Mouse (Mus musculus): Measurements from ENCODE around the gene Slc13a1. TPM values are rescaled to one million over a fixed set of nuclear protein-coding genes. Genes with fewer than 3 reads are reported as not detected.

Gene Slc13a1
- polyA plus RNA-seq, 1 experiment from 2014 or later: not detected

DNA sequence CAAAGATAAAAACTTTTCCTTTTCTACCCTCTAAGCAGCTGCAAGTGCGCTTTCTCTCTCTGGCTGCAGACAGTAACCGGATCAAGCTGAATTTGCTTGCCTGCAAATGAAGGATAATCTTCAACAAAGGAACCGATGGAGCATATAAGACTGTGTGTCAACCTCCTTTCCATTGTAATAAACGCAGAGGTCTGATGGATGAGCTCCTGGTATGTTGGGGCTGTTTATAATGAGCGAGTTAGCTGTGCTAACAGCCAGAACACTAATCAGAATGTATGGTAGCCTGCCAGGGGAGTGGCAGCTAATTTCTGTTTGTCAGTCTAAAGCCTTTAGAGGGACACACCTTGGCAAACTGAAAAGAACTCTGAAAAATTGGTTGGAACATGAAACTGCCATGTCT lies 62.2 kb downstream of the Slc13a1 start:
- H3K36me3 ChIP-seq (ENCODE audit: control insufficient read depth, insufficient read depth, low read length): no peaks in the 10 kb centered on the region
- no peak for ATAC-seq (ENCODE audit: low read depth)
- WGBS: 56% methylated on average over 5 of the region's 5 CpGs

DNA sequence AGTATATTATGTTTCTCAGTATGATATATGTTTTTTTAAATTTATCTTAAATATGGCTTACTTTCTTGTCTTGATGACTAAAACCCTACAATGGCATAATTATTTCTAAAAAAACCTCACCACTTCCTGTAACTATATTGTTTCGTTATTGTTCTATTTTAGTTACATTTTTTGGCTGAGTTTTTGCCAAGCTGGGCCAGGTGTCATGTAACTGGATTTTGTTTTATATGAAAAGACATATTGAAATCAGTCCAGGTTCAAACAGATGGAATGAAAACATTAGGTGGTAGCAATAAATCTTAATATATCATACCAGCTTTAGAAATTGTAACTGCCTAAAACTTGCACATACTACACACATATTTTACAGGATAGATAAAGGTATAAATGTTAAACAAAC lies 66.6 kb downstream of the Slc13a1 start:
- Histone ChIP-seq H3K27ac (ENCODE audit: low read length) (no peak overlapping the region), H3K27me3 (ENCODE audit: control insufficient read depth, insufficient read depth, low read depth, low read length) (no peaks in the 10 kb centered on the region), H3K36me3 (ENCODE audit: control insufficient read depth, insufficient read depth, low read length) (no peaks in the 10 kb centered on the region), H3K9me3 (ENCODE audit: control insufficient read depth, low read length) (no peaks in the 10 kb centered on the region), H3K4me1 (replicated peaks; ENCODE audit: control insufficient read depth, insufficient read depth, low read length) (no peaks in the 10 kb centered on the region), H3K9ac (ENCODE audit: low read length) (no peak overlapping the region), H3K4me2 (ENCODE audit: low read depth, low read length) (no peak overlapping the region), H3K4me3 (ENCODE audit: low read length) (no peak overlapping the region)
- ATAC-seq (ENCODE audit: low read depth): no peak
- 68% methylated on average over 1 of the region's 1 CpGs for WGBS

More for the DNA sequence above, 62.2 kb downstream of the Slc13a1 start:
- Histone ChIP-seq H3K9me3 (ENCODE audit: control insufficient read depth, low read length) (no peaks in the 10 kb centered on the region), H3K27ac (ENCODE audit: low read length) (no peak overlapping the region), H3K4me1 (replicated peaks; ENCODE audit: control insufficient read depth, insufficient read depth, low read length) (no peaks in the 10 kb centered on the region), H3K27me3 (ENCODE audit: control insufficient read depth, insufficient read depth, low read depth, low read length) (no peaks in the 10 kb centered on the region), H3K4me3 (ENCODE audit: low read length) (no peak overlapping the region), H3K9ac (ENCODE audit: low read length) (no peak overlapping the region), H3K4me2 (ENCODE audit: low read depth, low read length) (no peak overlapping the region)

DNA sequence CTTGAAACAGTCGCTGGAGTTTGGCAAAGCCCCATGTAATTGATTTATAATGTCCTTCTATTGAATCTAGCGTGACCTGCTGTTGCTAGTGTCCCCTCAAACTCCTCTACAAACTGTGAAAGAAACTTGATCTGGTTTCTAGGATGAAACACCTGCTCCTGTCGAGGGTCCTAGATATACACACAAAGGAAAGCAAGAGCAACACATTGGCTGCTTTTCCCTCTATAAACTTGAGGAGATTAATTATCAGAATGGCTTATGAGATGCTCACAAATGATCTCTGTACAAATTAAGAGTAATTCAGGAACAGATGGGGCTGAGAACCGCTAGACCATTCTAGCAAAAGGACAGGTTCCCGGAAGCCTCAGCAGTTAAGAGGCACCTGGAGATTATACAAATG lies 67.2 kb downstream of the Slc13a1 start:
- Histone ChIP-seq H3K36me3 (ENCODE audit: control insufficient read depth, insufficient read depth, low read length) (no peaks in the 10 kb centered on the region), H3K27ac (ENCODE audit: low read length) (no peak overlapping the region), H3K9ac (ENCODE audit: low read length) (no peak overlapping the region), H3K27me3 (ENCODE audit: control insufficient read depth, insufficient read depth, low read depth, low read length) (no peaks in the 10 kb centered on the region), H3K4me2 (ENCODE audit: low read depth, low read length) (no peak overlapping the region), H3K4me1 (replicated peaks; ENCODE audit: control insufficient read depth, insufficient read depth, low read length) (no peaks in the 10 kb centered on the region), H3K9me3 (ENCODE audit: control insufficient read depth, low read length) (no peaks in the 10 kb centered on the region), H3K4me3 (ENCODE audit: low read length) (no peak overlapping the region)
- no peak for ATAC-seq (ENCODE audit: low read depth)
- 57% methylated on average over 5 of the region's 5 CpGs for WGBS

DNA sequence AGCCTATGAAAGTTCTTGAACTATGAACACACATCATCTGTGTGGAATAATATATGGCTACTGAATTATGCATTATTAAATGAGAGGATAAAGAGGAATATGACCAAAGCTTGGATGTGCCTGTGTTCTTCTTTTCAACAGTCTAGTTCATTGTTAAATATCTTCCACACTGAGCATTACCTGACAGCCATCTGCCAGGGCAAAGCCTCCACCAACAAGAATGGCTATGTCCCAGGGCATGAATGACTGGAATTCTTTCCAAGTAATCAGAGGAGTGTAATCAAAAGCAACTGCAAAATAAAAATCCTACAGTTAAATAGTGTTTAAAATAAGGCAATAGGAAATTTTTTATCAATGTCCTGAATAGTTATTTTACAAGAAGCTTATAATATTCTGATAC lies 70.5 kb downstream of the Slc13a1 start:
- Histone ChIP-seq H3K4me3 (ENCODE audit: low read length) (no peak overlapping the region), H3K27ac (ENCODE audit: low read length) (no peak overlapping the region), H3K9ac (ENCODE audit: low read length) (no peak overlapping the region), H3K9me3 (ENCODE audit: control insufficient read depth, low read length) (no peaks in the 10 kb centered on the region), H3K4me2 (ENCODE audit: low read depth, low read length) (no peak overlapping the region), H3K36me3 (ENCODE audit: control insufficient read depth, insufficient read depth, low read length) (no peaks in the 10 kb centered on the region), H3K4me1 (replicated peaks; ENCODE audit: control insufficient read depth, insufficient read depth, low read length) (no peaks in the 10 kb centered on the region), H3K27me3 (ENCODE audit: control insufficient read depth, insufficient read depth, low read depth, low read length) (no peaks in the 10 kb centered on the region)
- ATAC-seq (ENCODE audit: low read depth): no peak

DNA sequence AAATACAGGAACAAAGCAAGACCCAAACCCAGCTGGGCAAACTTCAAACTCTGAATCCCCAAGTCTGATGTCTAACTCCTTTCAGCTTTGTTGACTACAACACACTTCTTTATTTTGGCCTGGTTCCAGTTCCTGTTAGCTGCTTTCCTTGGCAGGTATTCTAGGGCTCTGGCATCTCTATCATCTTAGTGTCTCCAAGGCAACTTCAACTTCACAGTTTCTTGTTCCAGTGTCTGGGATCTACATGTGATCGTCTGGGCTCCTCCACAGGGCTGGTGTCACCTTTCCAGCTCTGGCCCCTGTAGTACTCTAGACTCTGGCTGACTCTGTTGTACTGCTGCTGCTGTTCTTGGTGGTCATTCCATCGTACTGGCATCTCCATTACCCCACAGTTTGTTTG lies 91.8 kb downstream of the Slc13a1 start:
- ATAC-seq (ENCODE audit: low read depth): no peak
- no peak overlapping the region for H3K4me3 ChIP-seq (ENCODE audit: low read length)

DNA sequence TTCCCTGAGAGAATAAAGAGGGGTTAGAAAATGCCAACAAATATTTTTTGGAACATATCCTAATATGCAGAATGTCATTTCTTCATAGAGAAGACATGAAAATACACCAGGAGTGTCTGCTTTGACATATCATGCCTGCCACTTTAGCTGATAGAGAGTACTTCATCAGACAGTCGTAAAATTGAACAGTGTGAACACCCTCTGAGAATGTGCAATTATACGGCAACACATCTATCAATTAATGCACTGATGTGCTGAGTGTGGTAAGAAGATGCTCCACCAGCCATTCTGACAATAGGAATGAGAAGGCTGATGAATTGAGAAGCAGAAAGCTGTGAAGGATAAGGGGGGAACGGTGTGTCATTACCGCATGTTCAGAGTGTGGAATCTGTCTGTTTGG lies 95.1 kb downstream of the Slc13a1 start:
- Histone ChIP-seq H3K27me3 (ENCODE audit: control insufficient read depth, insufficient read depth, low read depth, low read length) (no peaks in the 10 kb centered on the region), H3K27ac (ENCODE audit: low read length) (no peak overlapping the region), H3K4me3 (ENCODE audit: low read length) (no peak overlapping the region), H3K9me3 (ENCODE audit: control insufficient read depth, low read length) (no peaks in the 10 kb centered on the region), H3K9ac (ENCODE audit: low read length) (no peak overlapping the region), H3K4me1 (replicated peaks; ENCODE audit: control insufficient read depth, insufficient read depth, low read length) (no peaks in the 10 kb centered on the region), H3K36me3 (ENCODE audit: control insufficient read depth, insufficient read depth, low read length) (no peaks in the 10 kb centered on the region), H3K4me2 (ENCODE audit: low read depth, low read length) (no peak overlapping the region)
- no peak for ATAC-seq (ENCODE audit: low read depth)
- WGBS: 52% methylated on average over 4 of the region's 4 CpGs

More for the DNA sequence above, 91.8 kb downstream of the Slc13a1 start:
- no peaks in the 10 kb centered on the region for H3K9me3 ChIP-seq (ENCODE audit: control insufficient read depth, low read length)
- H3K9ac ChIP-seq (ENCODE audit: low read length): no peak overlapping the region
- H3K27ac ChIP-seq (ENCODE audit: low read length): no peak overlapping the region
- H3K4me1 ChIP-seq (replicated peaks; ENCODE audit: control insufficient read depth, insufficient read depth, low read length): no peaks in the 10 kb centered on the region
- H3K27me3 ChIP-seq (ENCODE audit: control insufficient read depth, insufficient read depth, low read depth, low read length): no peaks in the 10 kb centered on the region
- no peak overlapping the region for H3K4me2 ChIP-seq (ENCODE audit: low read depth, low read length)
- 53% methylated on average over 2 of the region's 2 CpGs for WGBS
- H3K36me3 ChIP-seq (ENCODE audit: control insufficient read depth, insufficient read depth, low read length): no peaks in the 10 kb centered on the region

DNA sequence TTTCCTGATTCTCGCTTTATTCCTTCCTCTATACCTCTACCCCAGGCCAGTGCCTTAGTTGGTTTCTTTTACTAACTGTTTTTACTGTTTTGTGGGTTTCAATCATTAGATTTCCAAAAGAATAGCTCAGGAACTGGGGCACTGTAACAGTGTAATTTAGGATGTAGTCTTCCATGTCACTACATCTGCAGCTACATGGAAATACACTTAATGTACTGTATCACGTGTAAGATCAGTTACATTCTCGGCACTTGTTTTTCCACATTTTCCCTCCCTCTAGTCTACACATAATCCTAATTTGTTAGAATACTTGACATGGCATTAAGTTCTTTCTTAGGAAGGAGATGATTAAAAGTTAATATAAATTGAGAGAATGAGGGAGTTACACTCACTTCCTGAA lies 108.1 kb downstream of the Slc13a1 start:
- no peaks in the 10 kb centered on the region for H3K36me3 ChIP-seq (ENCODE audit: control insufficient read depth, insufficient read depth, low read length)
- H3K4me1 ChIP-seq (replicated peaks; ENCODE audit: control insufficient read depth, insufficient read depth, low read length): no peaks in the 10 kb centered on the region
- WGBS: 78% methylated on average over 3 of the region's 3 CpGs
- no peak overlapping the region for H3K9ac ChIP-seq (ENCODE audit: low read length)
- no peaks in the 10 kb centered on the region for H3K9me3 ChIP-seq (ENCODE audit: control insufficient read depth, low read length)
- no peaks in the 10 kb centered on the region for H3K27me3 ChIP-seq (ENCODE audit: control insufficient read depth, insufficient read depth, low read depth, low read length)
- no peak overlapping the region for H3K4me2 ChIP-seq (ENCODE audit: low read depth, low read length)
- no peak overlapping the region for H3K27ac ChIP-seq (ENCODE audit: low read length)
- no peak overlapping the region for H3K4me3 ChIP-seq (ENCODE audit: low read length)
- no peak for ATAC-seq (ENCODE audit: low read depth)

DNA sequence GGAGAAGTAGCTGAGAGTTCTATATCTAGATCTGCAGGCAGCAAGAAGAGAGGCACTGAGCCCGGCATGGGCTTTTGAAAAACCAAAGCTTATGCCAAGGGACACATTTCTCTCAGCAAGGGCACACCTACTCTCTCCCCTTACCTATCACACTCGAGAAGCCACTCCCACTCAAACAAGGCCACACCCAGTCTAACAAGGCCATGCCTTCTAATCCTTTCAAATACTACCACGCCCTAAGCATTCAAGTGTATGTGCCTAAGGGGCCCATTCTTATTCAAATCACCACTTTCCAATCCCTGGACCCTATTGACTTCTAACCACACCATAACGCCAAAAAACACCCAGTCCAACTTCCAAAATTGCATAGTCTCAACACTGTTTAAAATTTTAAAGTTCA lies 112.8 kb downstream of the Slc13a1 start:
- ATAC-seq (ENCODE audit: low read depth): no peak
- WGBS: 82% methylated on average over 4 of the region's 4 CpGs
- H3K9ac ChIP-seq (ENCODE audit: low read length): no peak overlapping the region
- H3K4me2 ChIP-seq (ENCODE audit: low read depth, low read length): no peak overlapping the region
- H3K27ac ChIP-seq (ENCODE audit: low read length): no peak overlapping the region
- H3K27me3 ChIP-seq (ENCODE audit: control insufficient read depth, insufficient read depth, low read depth, low read length): no peaks in the 10 kb centered on the region
- no peak overlapping the region for H3K4me3 ChIP-seq (ENCODE audit: low read length)
- H3K36me3 ChIP-seq (ENCODE audit: control insufficient read depth, insufficient read depth, low read length): no peaks in the 10 kb centered on the region
- no peaks in the 10 kb centered on the region for H3K9me3 ChIP-seq (ENCODE audit: control insufficient read depth, low read length)
- no peaks in the 10 kb centered on the region for H3K4me1 ChIP-seq (replicated peaks; ENCODE audit: control insufficient read depth, insufficient read depth, low read length)

DNA sequence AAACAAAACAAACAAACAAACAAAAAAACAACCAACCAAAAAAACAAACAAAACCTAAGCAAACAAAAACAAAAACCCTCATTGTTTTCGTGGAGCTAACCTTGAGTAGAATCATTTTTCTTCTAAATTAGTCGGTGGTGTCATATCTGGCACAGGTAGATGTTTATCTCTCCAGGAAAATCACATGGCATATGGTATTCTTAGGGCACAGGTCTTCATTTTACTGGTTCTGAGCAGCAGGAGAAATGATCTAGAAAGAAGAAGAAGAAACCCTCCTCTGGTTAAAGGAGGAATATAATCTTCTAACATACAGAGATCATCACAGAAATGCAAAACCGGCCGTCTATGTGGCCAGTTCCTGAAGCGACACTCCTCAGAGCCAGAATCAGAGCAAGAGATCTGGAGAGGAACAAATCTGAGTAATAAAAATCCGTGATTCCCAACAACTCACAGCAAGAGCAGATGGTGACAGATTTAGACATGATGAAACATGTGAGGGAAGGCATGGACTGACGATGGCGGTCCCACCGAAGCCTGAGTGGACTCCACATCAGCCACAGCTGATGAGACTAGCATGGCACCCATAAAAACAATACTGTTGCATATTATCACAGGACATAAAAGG lies 113.7 kb downstream of the Slc13a1 start:
- Histone ChIP-seq H3K27me3 (ENCODE audit: control insufficient read depth, insufficient read depth, low read depth, low read length) (no peaks in the 10 kb centered on the region), H3K9ac (ENCODE audit: low read length) (no peak overlapping the region), H3K4me3 (ENCODE audit: low read length) (no peak overlapping the region), H3K4me1 (replicated peaks; ENCODE audit: control insufficient read depth, insufficient read depth, low read length) (no peaks in the 10 kb centered on the region), H3K36me3 (ENCODE audit: control insufficient read depth, insufficient read depth, low read length) (no peaks in the 10 kb centered on the region), H3K27ac (ENCODE audit: low read length) (no peak overlapping the region), H3K4me2 (ENCODE audit: low read depth, low read length) (no peak overlapping the region), H3K9me3 (ENCODE audit: control insufficient read depth, low read length) (no peaks in the 10 kb centered on the region)
- ATAC-seq (ENCODE audit: low read depth): no peak
- WGBS: 83% methylated on average over 9 of the region's 9 CpGs
